Mouse (Mus musculus): ENCODE data around the gene Camsap3.

- TF ChIP-seq FLI1 (IDR thresholded peaks at IDR 0.05; ENCODE audit: low read length) = no peak
- no peak for TF ChIP-seq GATA1 (IDR thresholded peaks at IDR 0.05; ENCODE audit: borderline replicate concordance, low read length)
Observed at GRCm38 (mm10) chr8:3645804-3646203, 58.7 kb downstream of the Camsap3 start.

All from megakaryocyte, embryonic 14.5 days (primary cell).